Comparison of ENCODE assay signal across 9 mouse cellular contexts in the genomic region with DNA sequence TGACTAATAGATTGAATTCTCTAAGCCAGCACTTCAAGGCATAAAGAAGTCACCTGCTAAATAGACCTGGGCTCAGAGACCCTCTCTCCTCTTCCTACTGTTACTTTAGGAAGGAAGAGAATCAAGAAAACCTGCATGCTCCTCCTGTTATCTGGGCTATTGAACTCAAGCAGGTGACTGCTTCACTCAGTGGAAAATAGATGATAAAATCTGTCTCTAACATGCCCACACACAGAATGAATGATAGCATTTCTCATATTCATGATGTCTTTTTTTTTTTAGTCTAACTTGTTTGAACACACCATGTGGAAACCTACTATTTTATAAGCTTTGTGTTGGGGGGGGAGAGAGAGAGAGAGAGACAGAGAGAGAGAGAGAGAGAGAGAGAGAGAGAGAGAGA.
"Had no signal": no experiment of that assay in that cellular context is flagged by ENCODE, and none has a peak within 500 bp of the region (broad histone marks: within the 10 kb centered on the region; RNA-seq: fewer than 3 reads in every experiment).

No protein-coding gene starts in this region.

- H3K27ac ChIP-seq: limb, embryonic 10.5 days; liver, embryonic 15.5 days; macrophage; neural tube, embryonic 15.5 days had no signal

- DNase-seq: thymus, postnatal 36 days had no signal

- H3K9ac ChIP-seq: liver, embryonic 15.5 days; lung, embryonic 15.5 days; midbrain, embryonic 12.5 days; neural tube, embryonic 15.5 days had no signal

- H3K27me3 ChIP-seq: liver, embryonic 15.5 days; lung, embryonic 15.5 days; megakaryocyte, embryonic 14.5 days; midbrain, embryonic 12.5 days; neural tube, embryonic 15.5 days had no signal

- H3K9me3 ChIP-seq: limb, embryonic 10.5 days; liver, embryonic 15.5 days; lung, embryonic 15.5 days; megakaryocyte, embryonic 14.5 days; midbrain, embryonic 12.5 days; neural tube, embryonic 15.5 days had no signal

- H3K4me3 ChIP-seq: limb, embryonic 10.5 days; liver, embryonic 15.5 days; lung, embryonic 15.5 days; megakaryocyte, embryonic 14.5 days; midbrain, embryonic 12.5 days; neural tube, embryonic 15.5 days had no signal

- H3K4me2 ChIP-seq: liver, embryonic 11.5 days; liver, embryonic 15.5 days; lung, embryonic 15.5 days; midbrain, embryonic 12.5 days; neural tube, embryonic 15.5 days had no signal

- H3K4me1 ChIP-seq: neural tube, embryonic 15.5 days had no signal

- H3K36me3 ChIP-seq: limb, embryonic 10.5 days; liver, embryonic 15.5 days; lung, embryonic 15.5 days; midbrain, embryonic 12.5 days; neural tube, embryonic 15.5 days had no signal
